8 mouse cellular contexts compared by ENCODE assay signal in the genomic region with DNA sequence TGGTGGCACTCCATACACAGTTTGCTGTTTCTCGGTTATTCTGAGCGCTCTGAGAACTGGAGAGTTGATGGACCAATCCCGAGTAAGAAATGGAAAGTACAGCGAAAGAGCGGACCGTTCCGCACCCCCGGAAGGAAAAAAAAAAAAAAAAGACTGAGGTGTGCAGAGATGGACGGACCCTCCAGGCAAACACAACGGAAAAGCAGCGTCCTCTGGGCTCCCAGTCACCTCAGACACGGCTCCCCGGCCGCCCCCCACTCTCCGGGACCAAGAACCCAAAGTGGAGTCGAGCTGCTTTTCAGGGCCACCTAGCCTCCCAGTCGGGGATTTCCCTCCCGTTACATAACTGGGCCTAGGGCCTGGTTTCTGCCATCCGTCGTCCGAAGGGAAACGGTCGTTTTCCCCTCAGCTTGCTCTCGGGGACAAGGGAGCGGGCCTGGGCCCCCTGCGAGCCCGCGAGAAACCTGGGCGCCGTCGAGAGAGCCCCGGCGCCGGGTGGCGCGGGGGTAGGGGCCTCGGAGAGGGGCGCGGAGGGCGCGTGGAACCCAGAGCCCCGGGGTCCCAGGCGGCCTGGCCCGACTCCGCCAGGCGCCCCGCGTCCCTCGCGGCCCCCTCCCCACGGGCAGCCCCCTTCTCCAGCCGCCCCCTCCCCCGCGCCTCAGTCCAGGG. TPM values are rescaled to one million over a fixed set of nuclear protein-coding genes. Genes with fewer than 3 reads are reported as not detected.
DNase-seq lines count a peak whose midpoint lies in the region; ATAC-seq lines count a peak whose summit lies in the region.

No protein-coding gene starts in this region.

- peak overlapping the region; percentile 96 for H3K27ac ChIP-seq in forebrain, embryonic 12.5 days
- peak overlapping the region; percentile 91 for H3K27ac ChIP-seq in hindbrain, embryonic 12.5 days

- under 1% methylated on average over 50 of the region's 54 CpGs for WGBS in forebrain, embryonic 12.5 days
- WGBS in hindbrain, embryonic 12.5 days: under 1% methylated on average over 38 of the region's 54 CpGs

- peak; percentile 22; the same call in 1 of the 2 replicates for ATAC-seq in forebrain, embryonic 12.5 days (ENCODE audit: low FRiP score)
- ATAC-seq in hindbrain, embryonic 12.5 days (ENCODE audit: low FRiP score): peak; percentile 39
- peak; percentile 41; the same call in 1 of the 2 replicates for ATAC-seq in megakaryocyte-erythroid progenitor cell, adult 5-6 weeks (replicated peaks; ENCODE audit: low FRiP score, low TSS enrichment, poor library complexity, severe bottlenecking)

- peak overlapping the region; percentile 96 for H3K9ac ChIP-seq in forebrain, embryonic 12.5 days
- H3K9ac ChIP-seq in hindbrain, embryonic 12.5 days: peak overlapping the region; percentile 100

- H3K36me3 ChIP-seq in forebrain, embryonic 12.5 days (replicated peaks): peaks cover 4% of the 10 kb centered on the region; the same call in 1 of the 2 replicates
- 0 out of 2 replicates have a peak, but pooled peaks cover 2% of the 10 kb centered on the region for H3K36me3 ChIP-seq in hindbrain, embryonic 12.5 days

- H3K4me1 ChIP-seq in forebrain, embryonic 12.5 days: peaks cover 20% of the 10 kb centered on the region
- H3K4me1 ChIP-seq in hindbrain, embryonic 12.5 days: peaks cover 15% of the 10 kb centered on the region

- intact Hi-C loops in left cerebral cortex, postnatal 10 days (cut with DNase I): no loop called here
- intact Hi-C loops in left cerebral cortex, postnatal 36 days (cut with DNase I): no loop called here

- DNase-seq in left cerebral cortex, adult 18-20 months (ENCODE audit: low spot score in 2 of 2): peak; percentile 15 to 27
- DNase-seq in left cerebral cortex, postnatal 10 days (ENCODE audit: extremely low spot score in 1 of 2, low spot score in 2 of 2): no peak
- peak; percentile 26 for DNase-seq in c-Kit-positive CD71-negative TER-119-negative erythroid progenitor cells, embryonic 14.5 days (ENCODE audit: low read depth)
- peak; percentile 32 to 37 for DNase-seq in left cerebral cortex, postnatal 36 days (ENCODE audit: low spot score in 2 of 2)
- peak; percentile 27 to 36 for DNase-seq in spleen, adult 18-20 months

- no peaks in the 10 kb centered on the region for H3K9me3 ChIP-seq in forebrain, embryonic 12.5 days
- H3K9me3 ChIP-seq in hindbrain, embryonic 12.5 days (replicated peaks): no peaks in the 10 kb centered on the region

- peak overlapping the region; percentile 79 for H3K4me3 ChIP-seq in forebrain, embryonic 12.5 days (replicated peaks)
- peak overlapping the region; percentile 99 for H3K4me3 ChIP-seq in hindbrain, embryonic 12.5 days

- no peaks in the 10 kb centered on the region for H3K27me3 ChIP-seq in forebrain, embryonic 12.5 days
- H3K27me3 ChIP-seq in hindbrain, embryonic 12.5 days: no peaks in the 10 kb centered on the region

- H3K4me2 ChIP-seq in forebrain, embryonic 12.5 days: peak overlapping the region; percentile 83
- peak overlapping the region; percentile 83 for H3K4me2 ChIP-seq in hindbrain, embryonic 12.5 days (replicated peaks)

RNA-seq across cellular contexts. Expression of a gene that starts 0.5 kb away (rescaled TPM):
- total RNA-seq in left cerebral cortex, adult 18-20 months (2021): 100 to 1,000 TPM; 123 to 129 TPM
- total RNA-seq in left cerebral cortex, postnatal 10 days (2021): 100 to 1,000 TPM; 105 to 111 TPM
- polyA plus RNA-seq in forebrain, embryonic 12.5 days (2016; fragmentation: Nextera tagmentation; extraction: Ambion mirVana): 514 and 515 TPM in 2 replicates
- 415 and 441 TPM in 2 replicates for polyA plus RNA-seq in hindbrain, embryonic 12.5 days (2016; fragmentation: Nextera tagmentation; extraction: Ambion mirVana)
- total RNA-seq in left cerebral cortex, postnatal 36 days (2021): 100 to 1,000 TPM; 121 to 123 TPM
- total RNA-seq in megakaryocyte-erythroid progenitor cell, adult 5-6 weeks (2014; fragmentation: Nextera tagmentation): 201 and 227 TPM in 2 replicates
- total RNA-seq in megakaryocyte-erythroid progenitor cell, adult 5-6 weeks (2017): 163 and 238 TPM in 2 replicates

RNA-seq across cellular contexts. Expression of a gene that starts 14.7 kb away (rescaled TPM):
- total RNA-seq in left cerebral cortex, adult 18-20 months (2021): 10 to 100 TPM; 54.9 to 60.2 TPM
- 10 to 100 TPM; 73.3 to 74.4 TPM for total RNA-seq in left cerebral cortex, postnatal 10 days (2021)
- polyA plus RNA-seq in forebrain, embryonic 12.5 days (2016; fragmentation: Nextera tagmentation; extraction: Ambion mirVana): 275 and 277 TPM in 2 replicates
- polyA plus RNA-seq in hindbrain, embryonic 12.5 days (2016; fragmentation: Nextera tagmentation; extraction: Ambion mirVana): 203 and 218 TPM in 2 replicates
- 10 to 100 TPM; 49.8 to 51.3 TPM for total RNA-seq in left cerebral cortex, postnatal 36 days (2021)
- total RNA-seq in megakaryocyte-erythroid progenitor cell, adult 5-6 weeks (2014; fragmentation: Nextera tagmentation): 255 and 369 TPM in 2 replicates
- total RNA-seq in megakaryocyte-erythroid progenitor cell, adult 5-6 weeks (2017): 2,583 and 2,929 TPM in 2 replicates

Comparison
In these comparisons a context has a peak if more than half of its experiments do, and no peak if none do; other contexts are left out.
1. DNase-seq: peak in left cerebral cortex, adult 18-20 months (2 of 2), c-Kit-positive CD71-negative TER-119-negative erythroid progenitor cells, embryonic 14.5 days (single experiment), left cerebral cortex, postnatal 36 days (2 of 2) and spleen, adult 18-20 months (2 of 2); none in left cerebral cortex, postnatal 10 days (0 of 2).
2. Peak in every context shown above with its lines, with median percentiles within 50 percentile points of each other: ATAC-seq.